Mouse (Mus musculus): ENCODE results near the gene Emc10.

DNA sequence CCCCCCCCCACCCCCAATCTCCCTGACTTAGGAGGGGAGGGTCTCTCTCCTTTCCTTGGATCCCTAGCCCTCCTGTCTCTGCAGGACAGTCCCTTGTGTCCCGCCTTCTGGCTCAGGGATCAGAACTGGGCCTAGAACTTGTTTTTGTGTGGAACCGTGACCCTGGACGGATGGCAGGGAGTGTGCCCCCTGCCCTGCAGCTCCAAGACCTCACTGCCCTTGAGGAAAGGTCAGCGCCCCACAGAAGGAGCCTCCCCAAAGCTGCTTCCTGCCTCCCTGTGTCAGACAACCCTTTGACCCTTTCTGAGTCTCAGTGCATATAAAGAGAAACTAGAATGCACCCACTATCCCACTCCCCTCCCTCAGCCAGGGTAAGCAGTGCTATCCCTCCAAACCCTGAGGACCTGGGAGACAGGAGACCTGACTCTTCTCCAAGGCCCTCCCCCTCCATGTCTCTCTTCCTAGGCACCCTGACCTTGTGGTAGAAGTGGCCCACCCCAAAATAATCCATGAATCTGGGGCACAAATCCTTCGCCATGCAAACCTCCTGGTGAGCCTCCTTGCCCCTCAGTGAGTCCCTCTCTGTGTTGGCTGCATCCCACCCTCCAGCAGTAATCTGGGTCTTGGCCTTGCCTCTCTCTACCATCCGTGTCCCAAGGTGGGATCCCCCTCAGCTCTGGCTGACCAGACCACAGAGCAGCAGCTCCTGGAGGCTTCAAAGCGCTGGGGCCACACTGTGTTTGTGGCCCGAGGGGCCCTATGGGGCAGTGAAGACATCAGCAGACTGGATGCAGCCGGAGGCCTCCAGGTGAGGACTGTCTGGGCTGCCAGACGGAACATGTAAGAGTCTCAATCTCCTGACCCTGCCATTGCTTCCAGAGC lies 30.1 kb downstream of the Emc10 start:
- TF ChIP-seq CTCF (IDR thresholded peaks at IDR 0.05; ENCODE audit: borderline replicate concordance, control insufficient read depth, extremely low read depth, insufficient read depth, low read length, poor library complexity) (no peak), POLR2A (IDR thresholded peaks at IDR 0.05; ENCODE audit: control insufficient read depth, extremely low read depth, insufficient read depth, low read length, poor library complexity) (no peak)
